Mouse (Mus musculus): ENCODE data around the gene Aste1. TPM values are rescaled to one million over a fixed set of nuclear protein-coding genes. Genes with fewer than 3 reads are reported as not detected.

The Aste1 gene
- polyA plus RNA-seq (2015; fragmentation: Nextera tagmentation; extraction: Ambion mirVana) = 14.3 and 15.6 TPM in 2 replicates

- peak within 1 kb of the TSS; percentile 76 for H3K4me3 ChIP-seq
- H3K27ac ChIP-seq = peak within 1 kb of the TSS; percentile 96
- H3K36me3 ChIP-seq = peaks cover 24% of the 10 kb centered on the region
- no peaks in the 10 kb centered on the region for H3K9me3 ChIP-seq (replicated peaks)
- peaks cover 36% of the 10 kb centered on the region for H3K4me1 ChIP-seq (replicated peaks)
- peak within 1 kb of the TSS; percentile 67 for H3K9ac ChIP-seq
- peaks cover 4% of the 10 kb centered on the region; the same call in 1 of the 2 replicates for H3K27me3 ChIP-seq
- peak within 1 kb of the TSS; percentile 77 for H3K4me2 ChIP-seq
- WGBS = under 1% methylated on average over 44 of the region's 44 CpGs
- peak; percentile 98 for ATAC-seq (replicated peaks; ENCODE audit: insufficient number of reproducible peaks, insufficient read depth, low FRiP score, low read depth)
Measured at GRCm38 (mm10) chr9:105395218-105395627, at the start of gene Aste1, which contains the start of gene Nek11. TSS of gene Aste1 (plus strand) at chr9:105395392. TSS of gene Nek11 (minus strand) at chr9:105395524.

GRCm38 (mm10) chr9:105348242-105349031 lies 46.8 kb upstream of the Aste1 start:
- WGBS = 72% methylated on average over 10 of the region's 10 CpGs
- Histone ChIP-seq H3K9ac (no peak overlapping the region), H3K9me3 (replicated peaks) (no peaks in the 10 kb centered on the region), H3K27ac (no peak overlapping the region), H3K36me3 (no peaks in the 10 kb centered on the region), H3K4me2 (no peak overlapping the region), H3K4me3 (no peak overlapping the region), H3K27me3 (no peaks in the 10 kb centered on the region), H3K4me1 (replicated peaks) (no peaks in the 10 kb centered on the region)
- no peak for ATAC-seq (replicated peaks; ENCODE audit: insufficient number of reproducible peaks, insufficient read depth, low FRiP score, low read depth)

- Histone ChIP-seq H3K27ac (no peak overlapping the region), H3K4me3 (no peak overlapping the region), H3K4me1 (replicated peaks) (no peaks in the 10 kb centered on the region), H3K9me3 (replicated peaks) (no peaks in the 10 kb centered on the region), H3K9ac (no peak overlapping the region), H3K4me2 (no peak overlapping the region), H3K36me3 (no peaks in the 10 kb centered on the region), H3K27me3 (no peaks in the 10 kb centered on the region)
- no peak for ATAC-seq (replicated peaks; ENCODE audit: insufficient number of reproducible peaks, insufficient read depth, low FRiP score, low read depth)
- 68% methylated on average over 5 of the region's 5 CpGs for WGBS
Measured at GRCm38 (mm10) chr9:105349034-105349433, 46.2 kb upstream of the Aste1 start.

- H3K27me3 ChIP-seq = no peaks in the 10 kb centered on the region
- no peak overlapping the region for H3K4me2 ChIP-seq
- no peak overlapping the region for H3K4me3 ChIP-seq
- no peak overlapping the region for H3K9ac ChIP-seq
- H3K36me3 ChIP-seq = no peaks in the 10 kb centered on the region
- 59% methylated on average over 2 of the region's 2 CpGs for WGBS
- no peaks in the 10 kb centered on the region for H3K9me3 ChIP-seq (replicated peaks)
- ATAC-seq (replicated peaks; ENCODE audit: insufficient number of reproducible peaks, insufficient read depth, low FRiP score, low read depth) = no peak
- H3K4me1 ChIP-seq (replicated peaks) = no peaks in the 10 kb centered on the region
- H3K27ac ChIP-seq = no peak overlapping the region
Measured at GRCm38 (mm10) chr9:105362181-105362580, 33.0 kb upstream of the Aste1 start.

- Histone ChIP-seq H3K4me1 (replicated peaks) (no peaks in the 10 kb centered on the region), H3K4me2 (no peak overlapping the region), H3K4me3 (no peak overlapping the region), H3K27ac (no peak overlapping the region), H3K36me3 (no peaks in the 10 kb centered on the region), H3K27me3 (no peaks in the 10 kb centered on the region), H3K9ac (no peak overlapping the region), H3K9me3 (replicated peaks) (no peaks in the 10 kb centered on the region)
- no peak for ATAC-seq (replicated peaks; ENCODE audit: insufficient number of reproducible peaks, insufficient read depth, low FRiP score, low read depth)
- 76% methylated on average over 5 of the region's 5 CpGs for WGBS
Measured at GRCm38 (mm10) chr9:105363520-105364231, 31.5 kb upstream of the Aste1 start.

GRCm38 (mm10) chr9:105366199-105366598 lies 29.0 kb upstream of the Aste1 start:
- no peak overlapping the region for H3K4me3 ChIP-seq
- no peaks in the 10 kb centered on the region for H3K4me1 ChIP-seq (replicated peaks)
- no peaks in the 10 kb centered on the region for H3K36me3 ChIP-seq
- no peak overlapping the region for H3K27ac ChIP-seq
- no peak overlapping the region for H3K9ac ChIP-seq
- no peaks in the 10 kb centered on the region for H3K27me3 ChIP-seq
- no peak for ATAC-seq (replicated peaks; ENCODE audit: insufficient number of reproducible peaks, insufficient read depth, low FRiP score, low read depth)
- H3K4me2 ChIP-seq = no peak overlapping the region
- no peaks in the 10 kb centered on the region for H3K9me3 ChIP-seq (replicated peaks)
- WGBS = 84% methylated on average over 4 of the region's 4 CpGs

GRCm38 (mm10) chr9:105368605-105369004 lies 26.6 kb upstream of the Aste1 start:
- Histone ChIP-seq H3K36me3 (no peaks in the 10 kb centered on the region), H3K4me2 (no peak overlapping the region), H3K4me3 (no peak overlapping the region), H3K27me3 (no peaks in the 10 kb centered on the region), H3K4me1 (replicated peaks) (no peaks in the 10 kb centered on the region), H3K9me3 (replicated peaks) (no peaks in the 10 kb centered on the region), H3K27ac (no peak overlapping the region), H3K9ac (no peak overlapping the region)
- no peak for ATAC-seq (replicated peaks; ENCODE audit: insufficient number of reproducible peaks, insufficient read depth, low FRiP score, low read depth)
- WGBS = 71% methylated on average over 3 of the region's 3 CpGs

GRCm38 (mm10) chr9:105374361-105374760 lies 20.8 kb upstream of the Aste1 start:
- Histone ChIP-seq H3K36me3 (no peaks in the 10 kb centered on the region), H3K4me1 (replicated peaks) (no peaks in the 10 kb centered on the region), H3K9ac (no peak overlapping the region), H3K27me3 (no peaks in the 10 kb centered on the region), H3K27ac (no peak overlapping the region), H3K4me3 (no peak overlapping the region), H3K4me2 (no peak overlapping the region), H3K9me3 (replicated peaks) (no peaks in the 10 kb centered on the region)
- no peak for ATAC-seq (replicated peaks; ENCODE audit: insufficient number of reproducible peaks, insufficient read depth, low FRiP score, low read depth)
- 50% methylated on average over 5 of the region's 5 CpGs for WGBS

GRCm38 (mm10) chr9:105376411-105376810 lies 18.8 kb upstream of the Aste1 start:
- no peak overlapping the region for H3K4me3 ChIP-seq
- no peaks in the 10 kb centered on the region for H3K36me3 ChIP-seq
- H3K9me3 ChIP-seq (replicated peaks) = no peaks in the 10 kb centered on the region
- no peaks in the 10 kb centered on the region for H3K4me1 ChIP-seq (replicated peaks)
- no peaks in the 10 kb centered on the region for H3K27me3 ChIP-seq
- no peak overlapping the region for H3K4me2 ChIP-seq
- 71% methylated on average over 7 of the region's 7 CpGs for WGBS
- H3K27ac ChIP-seq = no peak overlapping the region
- H3K9ac ChIP-seq = no peak overlapping the region
- no peak for ATAC-seq (replicated peaks; ENCODE audit: insufficient number of reproducible peaks, insufficient read depth, low FRiP score, low read depth)

GRCm38 (mm10) chr9:105376954-105377530 lies 18.1 kb upstream of the Aste1 start:
- no peak overlapping the region for H3K4me2 ChIP-seq
- H3K9me3 ChIP-seq (replicated peaks) = no peaks in the 10 kb centered on the region
- H3K9ac ChIP-seq = no peak overlapping the region
- H3K27ac ChIP-seq = no peak overlapping the region
- H3K4me3 ChIP-seq = no peak overlapping the region
- ATAC-seq (replicated peaks; ENCODE audit: insufficient number of reproducible peaks, insufficient read depth, low FRiP score, low read depth) = no peak
- 68% methylated on average over 7 of the region's 7 CpGs for whole genome bisulfite sequencing
- H3K4me1 ChIP-seq (replicated peaks) = no peaks in the 10 kb centered on the region
- H3K36me3 ChIP-seq = no peaks in the 10 kb centered on the region
- H3K27me3 ChIP-seq = no peaks in the 10 kb centered on the region

GRCm38 (mm10) chr9:105377622-105378021 lies 17.6 kb upstream of the Aste1 start:
- no peak overlapping the region for H3K27ac ChIP-seq
- no peak overlapping the region for H3K4me3 ChIP-seq
- H3K36me3 ChIP-seq = no peaks in the 10 kb centered on the region
- no peak for ATAC-seq (replicated peaks; ENCODE audit: insufficient number of reproducible peaks, insufficient read depth, low FRiP score, low read depth)
- no peaks in the 10 kb centered on the region for H3K4me1 ChIP-seq (replicated peaks)
- WGBS = 61% methylated on average over 3 of the region's 3 CpGs
- no peak overlapping the region for H3K4me2 ChIP-seq
- H3K27me3 ChIP-seq = no peaks in the 10 kb centered on the region
- no peaks in the 10 kb centered on the region for H3K9me3 ChIP-seq (replicated peaks)
- no peak overlapping the region for H3K9ac ChIP-seq

Measured in heart, embryonic 15.5 days (tissue).